Mouse (Mus musculus): ENCODE measurements at regions not wholly inside any gene's neighbourhood (a gene's known extent, or its start where the extent isn't known, plus 50 kb on each side); places are given as distances from the start of the nearest gene placed in this dataset.

- TF ChIP-seq CTCF (IDR thresholded peaks at IDR 0.05; ENCODE audit: insufficient read depth, low read depth, low read length): no peak
- no peak for TF ChIP-seq POLR2A (IDR thresholded peaks at IDR 0.05; ENCODE audit: insufficient read depth, low read depth, low read length)
Measured at GRCm38 (mm10) chr19:36189662-36190061, 69.8 kb upstream of the Ankrd1 start.
